Comparison of ENCODE assay signal across 19 mouse cellular contexts in genomic region chr11:118243627-118244261, GRCm38 (mm10). TPM values are rescaled to one million over a fixed set of nuclear protein-coding genes. Genes with fewer than 3 reads are reported as not detected.
DNase-seq lines count a peak whose midpoint lies in the region; ATAC-seq and TF ChIP-seq lines count a peak whose summit lies in the region.
"Had no signal": no experiment of that assay in that cellular context is flagged by ENCODE, and none has a peak within 500 bp of the region (broad histone marks: within the 10 kb centered on the region; RNA-seq: fewer than 3 reads in every experiment).

No protein-coding gene starts in this region.

- peak; percentile 95 for DNase-seq in A20 (ENCODE audit: low read depth, low spot score)
- no peak for DNase-seq in adrenal gland, adult (ENCODE audit: inconsistent age in 2 of 2, low spot score in 1 of 2)
- DNase-seq in lung, postnatal 25 days (ENCODE audit: low spot score): no peak
- DNase-seq: adrenal gland, postnatal 25 days; cerebellum, adult 8-10 months; heart, postnatal 36 days; lung, postnatal 14 days had no signal

- H3K9ac ChIP-seq in liver, embryonic 16.5 days (ENCODE audit: low read depth, low read length): no peak overlapping the region
- no peak overlapping the region for H3K9ac ChIP-seq in liver, embryonic 12.5 days
- H3K9ac ChIP-seq: hindbrain, embryonic 14.5 days had no signal

- ATAC-seq in liver, embryonic 16.5 days (ENCODE audit: low read depth): no peak
- ATAC-seq in liver, embryonic 12.5 days: no peak
- peak; percentile 6 for ATAC-seq in activated CD4-positive, CD25-positive, alpha-beta regulatory T cell, adult 4 months
- ATAC-seq in monocyte, adult 5-6 weeks (replicated peaks; ENCODE audit: insufficient number of reproducible peaks, low FRiP score, low TSS enrichment, poor library complexity, severe bottlenecking): no peak
- ATAC-seq: intestine, embryonic 16.5 days; midbrain, embryonic 16.5 days had no signal

- peaks cover 7% of the 10 kb centered on the region for H3K27me3 ChIP-seq in liver, embryonic 16.5 days (ENCODE audit: control insufficient read depth, insufficient read depth, low read depth, low read length)
- peaks cover 16% of the 10 kb centered on the region for H3K27me3 ChIP-seq in liver, embryonic 12.5 days (replicated peaks)
- no peaks in the 10 kb centered on the region for H3K27me3 ChIP-seq in small intestine, adult 2 months (ENCODE audit: control insufficient read depth, insufficient read depth, low read length)

- TF ChIP-seq CTCF in small intestine, adult 2 months (IDR thresholded peaks at IDR 0.05; ENCODE audit: extremely low read depth, insufficient read length, insufficient replicate concordance, low read depth, low read length): no peak

- H3K27ac ChIP-seq in liver, embryonic 16.5 days (ENCODE audit: low read length): 0 out of 2 replicates have a peak overlapping the region, but pooled peaks have one; percentile 17
- no peak overlapping the region for H3K27ac ChIP-seq in liver, embryonic 12.5 days
- H3K27ac ChIP-seq in small intestine, adult 2 months (ENCODE audit: insufficient read depth, low read depth, low read length): peak overlapping the region; percentile 35; the same call in 1 of the 2 replicates
- H3K27ac ChIP-seq: forebrain, embryonic 10.5 days; hindbrain, embryonic 14.5 days had no signal

- no peak for TF ChIP-seq POLR2A in small intestine, adult 2 months (IDR thresholded peaks at IDR 0.05; ENCODE audit: low read depth, low read length)

- no peaks in the 10 kb centered on the region for H3K36me3 ChIP-seq in liver, embryonic 16.5 days (ENCODE audit: control insufficient read depth, insufficient read depth)
- H3K36me3 ChIP-seq in liver, embryonic 12.5 days: no peaks in the 10 kb centered on the region
- no peaks in the 10 kb centered on the region for H3K36me3 ChIP-seq in small intestine, adult 2 months (ENCODE audit: control insufficient read depth, insufficient read depth, low read length)
- H3K36me3 ChIP-seq: forebrain, embryonic 10.5 days; G1E had no signal

- no peak overlapping the region for H3K4me2 ChIP-seq in liver, embryonic 16.5 days (ENCODE audit: low read depth, low read length)
- H3K4me2 ChIP-seq in liver, embryonic 12.5 days: no peak overlapping the region
- H3K4me2 ChIP-seq: heart, embryonic 11.5 days; hindbrain, embryonic 14.5 days had no signal

- peaks cover 16% of the 10 kb centered on the region for H3K4me1 ChIP-seq in liver, embryonic 16.5 days (ENCODE audit: control insufficient read depth, low read depth, low read length)
- peaks cover 36% of the 10 kb centered on the region for H3K4me1 ChIP-seq in liver, embryonic 12.5 days
- peaks cover 23% of the 10 kb centered on the region for H3K4me1 ChIP-seq in small intestine, adult 2 months (ENCODE audit: control insufficient read depth, insufficient read depth, insufficient read length, low read length)

- H3K9me3 ChIP-seq in liver, embryonic 16.5 days (replicated peaks; ENCODE audit: control insufficient read depth, low read length): no peaks in the 10 kb centered on the region
- H3K9me3 ChIP-seq in liver, embryonic 12.5 days (replicated peaks): no peaks in the 10 kb centered on the region
- H3K9me3 ChIP-seq: forebrain, embryonic 10.5 days; G1E; megakaryocyte, embryonic 14.5 days had no signal

- no peak overlapping the region for H3K4me3 ChIP-seq in liver, embryonic 16.5 days (ENCODE audit: low read depth, low read length)
- no peak overlapping the region for H3K4me3 ChIP-seq in liver, embryonic 12.5 days
- H3K4me3 ChIP-seq in small intestine, adult 2 months (ENCODE audit: low read depth, low read length): no peak overlapping the region
- H3K4me3 ChIP-seq: forebrain, embryonic 10.5 days; megakaryocyte, embryonic 14.5 days had no signal

- 46% methylated on average over 6 of the region's 6 CpGs for WGBS in liver, embryonic 16.5 days (ENCODE audit: insufficient replicate concordance)
- 44% methylated on average over 6 of the region's 6 CpGs for WGBS in liver, embryonic 12.5 days (ENCODE audit: insufficient replicate concordance)
- WGBS in small intestine, adult 2 months: 85% methylated on average over 6 of the region's 6 CpGs

RNA-seq across cellular contexts. Expression of gene Cyth1, which starts 4.6 kb away (rescaled TPM):
- polyA plus RNA-seq in liver, embryonic 16.5 days (2015; fragmentation: Nextera tagmentation; extraction: Ambion mirVana): 3.9 and 4.1 TPM in 2 replicates
- 4.7 and 5.4 TPM in 2 replicates for polyA plus RNA-seq in liver, embryonic 12.5 days (2016; fragmentation: Nextera tagmentation; extraction: Ambion mirVana)
- 10 to 100 TPM; 50.1 to 73.2 TPM for polyA plus RNA-seq in activated CD4-positive, CD25-positive, alpha-beta regulatory T cell, adult 4 months (2017; shearing (Covaris generic))
- polyA plus RNA-seq in small intestine, adult 2 months (2012; rRNA removed): 8.5 and 19.6 TPM in 2 replicates
- 110 to 193 TPM (median 136 TPM) in 3 replicates for total RNA-seq in monocyte, adult 5-6 weeks (2017)

RNA-seq across cellular contexts. Expression of gene Usp36, which starts 46.3 kb away (rescaled TPM):
- 4.9 and 5.7 TPM in 2 replicates for polyA plus RNA-seq in liver, embryonic 16.5 days (2015; fragmentation: Nextera tagmentation; extraction: Ambion mirVana)
- polyA plus RNA-seq in liver, embryonic 12.5 days (2016; fragmentation: Nextera tagmentation; extraction: Ambion mirVana): 12.5 and 14.3 TPM in 2 replicates
- 10 to 100 TPM; 15.6 to 15.8 TPM for polyA plus RNA-seq in activated CD4-positive, CD25-positive, alpha-beta regulatory T cell, adult 4 months (2017; shearing (Covaris generic))
- polyA plus RNA-seq in small intestine, adult 2 months (2012; rRNA removed): 10.8 and 11.5 TPM in 2 replicates
- 13.1 to 29.6 TPM (median 14.8 TPM) in 3 replicates for total RNA-seq in monocyte, adult 5-6 weeks (2017)
